Mouse (Mus musculus) cerebellum, adult 11-12 months (tissue): Measurements from ENCODE around the gene Duox1.
"Not testable (repeated sequence)": the region's sequence is repeated elsewhere in the genome, so short reads cannot be mapped to it uniquely, and the experiment has no call there.

Experiments
- DNase-seq: peaks from one replicate; pipeline ENCODE4 v3.0.0; 2022

Duox1 gene

GRCm38 (mm10) chr2:122312722-122313417 is 2.6 kb upstream of the Duox1 start:
- DNase-seq = no peak

GRCm38 (mm10) chr2:122313536-122313935 is 1.9 kb upstream of the Duox1 start, which contains the start of gene Duoxa1:
Gene Duoxa1 (minus strand): TSS chr2:122313730.
- no peak for DNase-seq

GRCm38 (mm10) chr2:122317384-122317783 is 1.9 kb downstream of the Duox1 start:
- no peak for DNase-seq

DNA sequence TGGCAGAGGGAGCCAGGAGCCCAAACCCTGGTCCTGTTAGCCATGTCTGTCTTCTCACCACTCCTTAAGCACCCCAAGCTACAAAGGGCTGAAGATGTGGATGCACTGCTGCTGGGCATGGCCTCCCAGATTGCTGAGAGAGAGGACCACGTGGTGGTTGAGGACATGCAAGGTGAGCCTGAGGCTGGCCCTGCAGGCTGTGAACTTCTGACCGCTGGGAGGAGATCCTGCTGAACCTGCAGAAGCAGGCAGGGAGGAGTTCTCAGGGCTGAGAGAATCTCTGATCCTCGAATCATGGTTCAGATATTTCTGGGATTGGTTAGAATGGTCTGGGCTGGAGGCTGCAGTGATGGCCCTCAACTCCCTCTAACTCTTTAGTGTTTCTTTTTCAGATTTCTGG is 8.5 kb downstream of the Duox1 start:
- DNase-seq = no peak

DNA sequence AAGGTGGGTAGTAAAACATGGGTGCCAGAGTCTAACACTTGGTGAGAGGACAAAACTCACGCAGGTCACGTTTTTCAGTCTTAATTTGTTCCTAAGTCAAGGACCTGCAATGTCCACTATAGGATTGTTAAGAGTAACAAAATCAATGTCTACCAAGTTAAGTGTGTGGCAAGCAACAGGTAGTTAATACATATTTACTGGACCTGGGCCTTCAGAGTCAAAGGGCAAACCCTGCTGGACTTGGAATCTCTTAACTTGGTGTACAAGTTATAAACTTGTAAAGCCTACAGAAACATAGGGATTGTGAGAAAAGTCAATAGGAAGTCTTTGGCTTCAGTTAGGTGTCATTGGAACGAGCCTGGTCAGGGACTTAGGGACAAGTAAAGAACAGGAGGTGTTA is 9.1 kb downstream of the Duox1 start:
- DNase-seq = no peak

DNA sequence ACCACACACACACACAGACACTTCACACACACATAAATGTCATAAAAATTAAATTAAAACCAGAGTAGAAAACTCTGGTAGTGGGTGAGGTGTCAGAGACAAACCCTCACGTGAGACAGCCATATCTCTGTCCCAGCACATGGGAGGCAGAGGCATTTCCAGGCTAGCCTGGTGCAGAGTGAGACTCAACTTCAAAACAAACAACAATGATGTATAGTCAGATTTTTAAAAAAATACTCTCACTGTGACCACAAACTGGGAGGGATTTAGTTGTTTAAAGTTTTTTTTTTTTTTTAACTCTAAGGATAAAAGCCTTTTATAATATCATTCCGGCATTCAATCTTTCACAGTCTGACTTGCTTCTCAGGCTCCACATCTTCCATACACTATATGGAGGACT is 9.9 kb downstream of the Duox1 start:
- no peak for DNase-seq

- no peak for DNase-seq
Measured at GRCm38 (mm10) chr2:122327986-122328385, 12.5 kb downstream of the Duox1 start.

GRCm38 (mm10) chr2:122330317-122330716 is 14.8 kb downstream of the Duox1 start:
- not testable (repeated sequence) for DNase-seq

- no peak for DNase-seq
Measured at GRCm38 (mm10) chr2:122332222-122332621, 16.8 kb downstream of the Duox1 start.

DNA sequence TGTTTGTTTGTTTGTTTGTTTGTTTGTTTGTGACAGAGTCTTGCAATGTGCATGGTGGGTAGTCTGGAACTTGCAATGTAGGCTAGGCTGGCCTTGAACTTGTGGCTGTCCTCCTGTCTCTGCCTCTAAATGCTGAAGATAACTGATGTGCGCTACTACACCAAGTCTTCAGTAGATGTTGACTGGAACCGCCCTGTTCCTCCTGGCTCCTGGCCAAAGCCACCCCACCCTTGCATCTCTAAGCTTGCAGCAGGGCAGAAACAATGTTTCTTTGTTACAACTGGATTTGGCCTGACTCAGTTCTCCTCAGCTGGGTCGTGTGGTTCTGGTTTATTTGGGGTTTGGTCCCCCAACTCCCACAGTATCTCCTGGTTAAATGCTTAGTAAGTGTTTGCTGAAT is 18.7 kb downstream of the Duox1 start:
- DNase-seq = no peak

GRCm38 (mm10) chr2:122337291-122337690 is 21.8 kb downstream of the Duox1 start:
- no peak for DNase-seq

GRCm38 (mm10) chr2:122345106-122345893 is 29.8 kb downstream of the Duox1 start:
- peak; percentile 64 for DNase-seq

DNA sequence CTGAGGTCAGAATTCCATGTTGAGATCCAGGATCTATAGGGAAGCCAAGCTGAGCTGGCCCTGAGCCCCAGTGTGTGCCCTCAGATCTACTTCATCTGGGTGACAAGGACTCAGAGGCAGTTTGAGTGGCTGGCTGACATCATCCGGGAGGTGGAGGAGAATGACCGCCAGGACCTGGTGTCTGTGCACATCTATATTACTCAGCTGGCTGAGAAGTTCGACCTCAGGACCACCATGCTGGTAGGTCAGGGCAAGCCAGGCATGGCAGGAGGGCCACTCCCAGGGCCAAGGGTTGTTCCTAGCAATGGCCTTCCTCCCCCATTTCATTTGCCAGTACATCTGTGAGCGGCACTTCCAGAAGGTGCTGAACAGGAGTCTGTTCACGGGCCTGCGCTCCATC is 30.7 kb downstream of the Duox1 start:
- DNase-seq = peak; percentile 52

GRCm38 (mm10) chr2:122347257-122347656 is 31.8 kb downstream of the Duox1 start:
- DNase-seq = peak; percentile 46

- peak; percentile 94 for DNase-seq
Measured at GRCm38 (mm10) chr2:122348531-122349131, 33.2 kb downstream of the Duox1 start.

GRCm38 (mm10) chr2:122349136-122349785 is 33.8 kb downstream of the Duox1 start:
- peak; percentile 71 for DNase-seq

GRCm38 (mm10) chr2:122351156-122351930 is 35.9 kb downstream of the Duox1 start:
- DNase-seq = peak; percentile 59

- DNase-seq = peak; percentile 68
Measured at GRCm38 (mm10) chr2:122351931-122352329, 36.5 kb downstream of the Duox1 start.

DNA sequence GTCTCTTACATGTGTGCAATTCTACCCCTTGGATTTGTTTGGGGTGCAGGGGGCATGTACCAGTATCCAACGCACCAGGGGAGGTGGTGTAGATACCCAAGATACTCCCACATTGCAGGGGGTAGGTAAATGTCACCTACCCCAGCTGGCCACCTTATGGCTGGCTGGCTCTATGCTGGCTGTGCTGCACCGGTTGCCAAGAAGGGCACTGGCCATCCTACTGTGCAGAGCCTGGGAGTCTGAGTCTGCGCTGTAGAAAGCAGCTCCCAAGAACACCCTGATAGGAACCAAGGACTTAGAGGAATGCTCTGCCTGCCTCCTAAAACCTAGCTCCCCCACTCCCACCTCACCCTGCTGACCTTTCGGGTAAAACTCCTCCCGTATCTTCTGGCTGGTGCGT is 37.5 kb downstream of the Duox1 start:
- DNase-seq = peak; percentile 84

- DNase-seq = peak; percentile 68
Measured at GRCm38 (mm10) chr2:122353765-122354164, 38.3 kb downstream of the Duox1 start.

- peak; percentile 87 for DNase-seq
Measured at GRCm38 (mm10) chr2:122354191-122354929, 38.9 kb downstream of the Duox1 start.

GRCm38 (mm10) chr2:122355389-122355788 is 39.9 kb downstream of the Duox1 start:
- peak; percentile 58 for DNase-seq
